Mouse (Mus musculus) induced T-regulatory cell, adult 2 months (primary cell): ENCODE measurements around the gene Spaca3.

Source experiments
- DNase-seq: peaks from one replicate; pipeline ENCODE4 v3.0.0-alpha.2; 2012; ENCODE audit warnings: low read depth

Gene Spaca3

GRCm38 (mm10) chr11:80868039-80868438 is 9.9 kb downstream of the Spaca3 start:
- DNase-seq: no peak

DNA sequence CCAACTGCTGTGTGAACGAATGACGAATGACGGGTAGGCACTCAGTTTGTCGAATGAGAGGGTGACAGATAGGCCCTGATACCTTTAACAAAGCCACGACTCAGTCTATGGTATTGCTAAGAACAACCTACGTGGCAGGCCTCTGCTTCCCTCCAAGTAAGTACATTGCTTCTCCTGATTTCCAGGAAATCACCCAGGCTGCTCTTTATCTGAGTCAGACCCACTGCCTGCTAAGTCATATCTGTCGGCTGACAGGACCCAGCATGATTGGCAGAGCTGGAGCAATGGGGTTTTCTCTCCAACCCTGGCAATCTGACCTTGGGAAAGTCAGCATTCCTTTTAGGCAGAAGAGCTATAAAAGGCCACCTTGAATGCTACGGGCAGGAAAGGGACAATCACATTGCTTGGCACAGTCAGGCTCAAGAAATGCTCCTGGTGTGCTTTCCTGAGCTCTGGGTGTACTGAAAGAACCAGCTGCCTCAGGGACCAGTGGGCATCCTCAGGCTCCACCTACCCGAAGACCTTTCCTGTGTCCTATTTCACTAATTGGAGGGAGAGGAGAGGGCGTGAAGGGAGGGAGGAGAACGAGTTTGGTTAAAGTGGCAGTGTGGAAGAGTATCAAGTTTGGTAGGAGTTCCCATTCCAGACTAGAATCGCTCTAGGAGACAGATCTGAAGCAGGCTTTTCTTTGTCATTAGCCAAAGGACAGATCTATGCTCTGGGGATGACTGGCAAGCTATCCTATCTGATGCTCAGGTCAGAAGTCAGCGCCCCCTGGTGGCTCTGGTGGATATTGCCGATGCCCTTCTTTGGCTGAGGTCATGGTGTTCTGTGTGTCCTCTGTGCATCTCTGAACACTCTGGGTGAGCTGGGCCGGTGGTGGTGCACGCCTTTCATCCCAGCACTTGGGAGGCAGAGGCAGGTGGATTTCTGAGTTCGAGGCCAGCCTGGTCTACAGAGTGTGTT is 14.6 kb downstream of the Spaca3 start:
- peak; percentile 70 for DNase-seq

DNA sequence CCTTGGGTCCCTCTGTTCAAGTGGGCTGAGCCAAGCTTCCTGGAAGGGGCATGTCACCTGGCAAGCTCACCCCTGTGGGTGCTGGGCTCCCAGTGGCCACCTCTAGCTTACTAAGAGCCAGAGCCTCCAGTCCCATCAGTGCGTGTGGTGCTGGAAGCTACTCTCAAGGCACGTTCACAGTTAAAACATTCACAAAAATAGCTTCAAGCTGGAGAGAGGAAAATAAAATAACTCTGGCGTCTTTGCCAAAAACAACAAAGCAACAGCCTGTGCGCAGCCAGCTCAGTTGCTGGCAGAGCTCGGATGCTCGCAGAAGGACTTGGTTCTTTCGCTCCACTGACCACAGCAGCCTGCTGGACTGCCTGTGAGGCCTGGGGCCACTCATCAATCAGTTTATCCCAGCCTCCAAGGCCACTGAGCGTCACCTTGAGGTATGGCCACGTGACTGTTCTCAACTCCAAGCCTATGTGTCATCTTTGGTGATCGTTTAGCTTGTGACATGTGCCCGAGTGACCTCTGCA is 19.0 kb downstream of the Spaca3 start:
- DNase-seq: no peak

DNA sequence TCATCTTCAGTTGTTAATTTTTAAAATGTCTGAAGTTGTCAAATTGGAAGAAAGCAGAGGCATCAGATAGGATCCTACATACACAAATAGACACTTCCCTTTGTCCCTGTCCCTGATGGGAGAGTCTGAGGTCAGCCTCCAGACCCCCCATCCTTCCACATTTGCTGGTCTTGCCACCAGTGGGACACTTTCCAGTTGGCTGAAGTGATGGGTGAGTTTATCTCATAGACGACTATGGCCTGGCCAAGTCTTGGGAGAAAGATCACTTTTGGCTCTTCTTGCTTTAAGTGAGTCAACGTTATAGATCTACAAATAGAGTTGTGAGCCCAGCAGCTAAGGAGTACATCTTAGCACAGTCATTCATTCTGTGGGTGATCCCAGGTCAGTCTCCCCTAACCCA is 19.9 kb downstream of the Spaca3 start:
- no peak for DNase-seq

DNA sequence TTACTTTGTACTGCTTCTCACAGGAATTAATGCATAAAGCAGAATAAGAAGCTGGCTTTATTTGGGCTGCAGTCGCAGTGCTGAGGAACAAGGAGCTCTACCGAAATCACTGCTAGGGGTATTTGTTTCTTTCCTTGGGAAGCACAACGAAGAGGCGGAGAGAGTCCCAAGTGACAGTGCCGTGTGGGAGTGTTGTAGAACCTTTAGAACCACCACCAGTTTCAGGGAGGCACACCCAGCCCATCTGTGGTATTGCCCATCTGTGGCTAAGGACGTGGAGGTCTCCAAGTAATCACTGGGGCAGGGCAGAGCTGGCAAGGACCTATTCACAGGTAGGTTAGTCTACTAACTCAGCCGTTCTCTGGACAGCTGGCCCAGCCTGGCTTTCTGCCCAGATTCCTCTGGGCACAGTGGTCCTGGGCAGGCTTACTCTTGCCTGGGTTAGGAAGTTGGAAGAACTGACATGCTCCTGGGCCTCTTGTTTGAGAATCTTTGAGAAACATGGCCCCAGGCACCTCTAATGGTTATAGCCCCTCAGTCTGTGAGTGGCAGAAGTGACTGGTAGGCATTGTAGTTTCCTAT is 24.2 kb downstream of the Spaca3 start:
- no peak for DNase-seq

- DNase-seq: no peak
These were observed 26.5 kb downstream of the Spaca3 start for GRCm38 (mm10) chr11:80884521-80885231.

- DNase-seq: no peak
These were observed 28.2 kb downstream of the Spaca3 start for GRCm38 (mm10) chr11:80886365-80886764.

GRCm38 (mm10) chr11:80887021-80887420 is 28.9 kb downstream of the Spaca3 start:
- DNase-seq: no peak

- no peak for DNase-seq
These were observed 31.3 kb downstream of the Spaca3 start for GRCm38 (mm10) chr11:80889336-80890063.

GRCm38 (mm10) chr11:80895853-80896252 is 37.7 kb downstream of the Spaca3 start:
- no peak for DNase-seq

- no peak for DNase-seq
These were observed 42.4 kb downstream of the Spaca3 start for GRCm38 (mm10) chr11:80900555-80900954.

- DNase-seq: no peak
These were observed 44.5 kb downstream of the Spaca3 start for GRCm38 (mm10) chr11:80902664-80903063.

- DNase-seq: no peak
These were observed 45.3 kb downstream of the Spaca3 start for GRCm38 (mm10) chr11:80903426-80903825.

- DNase-seq: no peak
These were observed 46.4 kb downstream of the Spaca3 start for GRCm38 (mm10) chr11:80904559-80904958.

DNA sequence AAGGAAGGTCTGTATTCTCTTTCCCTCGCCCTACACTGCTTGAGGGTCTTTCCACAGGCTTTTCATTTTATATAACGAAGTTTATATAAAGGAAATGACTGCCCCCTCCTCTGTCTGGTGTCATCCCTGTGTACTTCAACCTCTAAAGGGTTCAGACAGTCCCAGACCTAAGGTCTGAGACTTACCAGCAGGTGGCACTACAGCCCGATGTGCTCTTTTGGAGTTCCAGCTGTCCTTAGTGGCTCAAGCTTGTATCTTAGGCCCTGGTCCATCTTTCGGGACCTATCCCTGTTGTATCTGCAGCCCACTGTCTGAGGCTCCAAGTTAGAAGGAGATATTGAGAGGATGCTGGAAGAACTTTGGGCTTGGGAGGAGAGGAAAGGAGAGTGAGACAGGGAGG is 48.3 kb downstream of the Spaca3 start:
- DNase-seq: peak; percentile 40

- no peak for DNase-seq
These were observed 49.7 kb downstream of the Spaca3 start for GRCm38 (mm10) chr11:80907820-80908219.

DNA sequence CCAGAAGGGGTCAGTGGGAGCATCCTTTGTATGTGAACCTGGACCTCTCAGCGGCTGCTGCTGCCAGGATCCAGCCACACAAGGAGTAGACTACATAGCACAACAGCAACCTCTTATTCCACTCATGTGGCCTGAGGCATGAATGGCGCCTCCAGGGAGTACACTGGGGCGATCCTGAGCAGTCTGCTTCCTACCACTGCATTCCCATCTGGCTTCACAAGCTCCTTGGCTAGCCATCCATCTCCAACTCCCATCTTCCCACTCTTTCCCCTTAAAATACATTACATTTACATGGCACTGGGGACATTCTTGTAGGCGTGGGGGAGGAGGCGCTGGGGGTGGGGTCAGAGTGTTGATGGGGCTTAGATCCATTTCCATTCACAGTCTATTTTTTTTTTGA is 54.6 kb downstream of the Spaca3 start:
- DNase-seq: no peak

GRCm38 (mm10) chr11:80913408-80914024 is 55.4 kb downstream of the Spaca3 start:
- DNase-seq: no peak
